13 mouse cellular contexts compared by ENCODE assay signal in genomic region chr13:59473341-59473740, GRCm38 (mm10).
"Had no signal": no experiment of that assay in that cellular context is flagged by ENCODE, and none has a peak within 500 bp of the region (broad histone marks: within the 10 kb centered on the region; RNA-seq: fewer than 3 reads in every experiment).

No protein-coding gene starts in this region.

- DNase-seq: liver, postnatal 0 days; lung, adult 2 months; lung, postnatal 14 days; lung, postnatal 36 days; midbrain, embryonic 14.5 days; retina, postnatal 1 day; right cerebral cortex, adult 18-20 months; right cerebral cortex, postnatal 25 days; right cerebral cortex, postnatal 4 days; spleen, adult 18-20 months; thymus, adult 18-20 months; thymus, postnatal 14 days; thymus, postnatal 36 days had no signal
